In genomic region chr11:97080291-97080690, GRCm38 (mm10) we compare ENCODE assay signal across 26 mouse cellular contexts. TPM values are rescaled to one million over a fixed set of nuclear protein-coding genes. Genes with fewer than 3 reads are reported as not detected.
"Had no signal": no experiment of that assay in that cellular context is flagged by ENCODE, and none has a peak within 500 bp of the region (broad histone marks: within the 10 kb centered on the region; RNA-seq: fewer than 3 reads in every experiment).

No protein-coding gene starts in this region.

- DNase-seq: gastrocnemius, adult 2 months; gastrocnemius, postnatal 10 days; gastrocnemius, postnatal 25 days; heart, adult 18-20 months; heart, postnatal 10 days; heart, postnatal 4 days; kidney, adult 18-20 months; kidney, adult 8-10 months; kidney, postnatal 25 days; kidney, postnatal 4 days; liver had no signal

- ATAC-seq: inflammation-experienced regulatory T-cells, adult 6 months; intestine, embryonic 15.5 days; intestine, postnatal 0 days had no signal

- H3K4me1 ChIP-seq: hindbrain, embryonic 15.5 days had no signal

- H3K36me3 ChIP-seq: heart, embryonic 10.5 days; heart, embryonic 12.5 days; hindbrain, embryonic 13.5 days; hindbrain, embryonic 15.5 days; intestine, embryonic 15.5 days; kidney, embryonic 15.5 days; limb, embryonic 10.5 days; limb, embryonic 12.5 days had no signal

- H3K9ac ChIP-seq: heart, embryonic 12.5 days; hindbrain, embryonic 13.5 days; hindbrain, embryonic 15.5 days; intestine, embryonic 15.5 days; kidney, embryonic 15.5 days; limb, embryonic 12.5 days had no signal

- H3K4me3 ChIP-seq: gastrocnemius, adult 2 months; heart, embryonic 10.5 days; heart, embryonic 12.5 days; hindbrain, embryonic 13.5 days; hindbrain, embryonic 15.5 days; intestine, embryonic 15.5 days; kidney, embryonic 15.5 days; layer of hippocampus, adult 2 months; left cerebral cortex, adult 2 months; limb, embryonic 10.5 days; limb, embryonic 12.5 days had no signal

- H3K27ac ChIP-seq: gastrocnemius, adult 2 months; heart, embryonic 10.5 days; hindbrain, embryonic 13.5 days; hindbrain, embryonic 15.5 days; intestine, embryonic 15.5 days; kidney, embryonic 15.5 days; kidney, postnatal 0 days; layer of hippocampus, adult 2 months; left cerebral cortex, adult 2 months; limb, embryonic 10.5 days; limb, embryonic 12.5 days had no signal

- H3K27me3 ChIP-seq: hindbrain, embryonic 13.5 days; hindbrain, embryonic 15.5 days; intestine, embryonic 15.5 days had no signal

- H3K4me2 ChIP-seq: heart, embryonic 12.5 days; hindbrain, embryonic 13.5 days; hindbrain, embryonic 15.5 days; intestine, embryonic 15.5 days; kidney, embryonic 15.5 days; limb, embryonic 12.5 days had no signal

- H3K9me3 ChIP-seq: hindbrain, embryonic 15.5 days; intestine, embryonic 15.5 days; kidney, embryonic 15.5 days; limb, embryonic 10.5 days; limb, embryonic 12.5 days had no signal

RNA-seq across cellular contexts. Expression of gene Tbx21, which starts 34.8 kb away (rescaled TPM):
- total RNA-seq: granulocyte monocyte progenitor cell, adult 5-6 weeks; heart, postnatal 10 days; heart, postnatal 25 days; heart, postnatal 4 days had no signal
- polyA plus RNA-seq: heart, embryonic 12.5 days; kidney, postnatal 0 days; limb, embryonic 12.5 days had no signal

RNA-seq across cellular contexts. Expression of gene Lrrc46, which starts 39.1 kb away (rescaled TPM):
- total RNA-seq: gastrocnemius, adult 2 months had no signal
- polyA plus RNA-seq: inflammation-experienced regulatory T-cells, adult 6 months had no signal
